Mouse (Mus musculus): Measurements from ENCODE around the gene Myct1. TPM values are rescaled to one million over a fixed set of nuclear protein-coding genes. Genes with fewer than 3 reads are reported as not detected.

The Myct1 gene
- polyA plus RNA-seq, 1 experiment from 2014 or later: 2.1 TPM

- Histone ChIP-seq H3K36me3 (ENCODE audit: control insufficient read depth, insufficient read depth, low read length) (no peaks in the 10 kb centered on the region), H3K27ac (ENCODE audit: low read depth, low read length) (no peak overlapping the region), H3K4me2 (ENCODE audit: low read depth) (no peak overlapping the region), H3K9me3 (ENCODE audit: control insufficient read depth, low read length) (no peaks in the 10 kb centered on the region), H3K9ac (ENCODE audit: low read length) (no peak overlapping the region), H3K4me3 (ENCODE audit: low read depth, low read length) (no peak overlapping the region), H3K4me1 (ENCODE audit: control insufficient read depth, insufficient read depth, low read length) (no peaks in the 10 kb centered on the region), H3K27me3 (ENCODE audit: control insufficient read depth, insufficient read depth, low read length) (no peaks in the 10 kb centered on the region)
- 83% methylated on average over 4 of the region's 4 CpGs for WGBS
- DNase-seq (ENCODE audit: low spot score) (no peak), ATAC-seq (ENCODE audit: insufficient read depth, low FRiP score, low TSS enrichment) (no peak)
These were observed 33.0 kb upstream of the Myct1 start for GRCm38 (mm10) chr10:5560526-5560925.

GRCm38 (mm10) chr10:5561706-5562105 lies 31.9 kb upstream of the Myct1 start:
- Histone ChIP-seq H3K4me1 (ENCODE audit: control insufficient read depth, insufficient read depth, low read length) (no peaks in the 10 kb centered on the region), H3K27me3 (ENCODE audit: control insufficient read depth, insufficient read depth, low read length) (no peaks in the 10 kb centered on the region), H3K4me3 (ENCODE audit: low read depth, low read length) (no peak overlapping the region), H3K4me2 (ENCODE audit: low read depth) (no peak overlapping the region), H3K36me3 (ENCODE audit: control insufficient read depth, insufficient read depth, low read length) (no peaks in the 10 kb centered on the region), H3K27ac (ENCODE audit: low read depth, low read length) (no peak overlapping the region), H3K9ac (ENCODE audit: low read length) (no peak overlapping the region), H3K9me3 (ENCODE audit: control insufficient read depth, low read length) (no peaks in the 10 kb centered on the region)
- 89% methylated on average over 4 of the region's 4 CpGs for WGBS
- ATAC-seq (ENCODE audit: insufficient read depth, low FRiP score, low TSS enrichment) (no peak), DNase-seq (ENCODE audit: low spot score) (no peak)

GRCm38 (mm10) chr10:5568991-5569390 lies 24.6 kb upstream of the Myct1 start:
- Histone ChIP-seq H3K9ac (ENCODE audit: low read length) (no peak overlapping the region), H3K27ac (ENCODE audit: low read depth, low read length) (no peak overlapping the region), H3K4me3 (ENCODE audit: low read depth, low read length) (no peak overlapping the region), H3K36me3 (ENCODE audit: control insufficient read depth, insufficient read depth, low read length) (no peaks in the 10 kb centered on the region), H3K4me1 (ENCODE audit: control insufficient read depth, insufficient read depth, low read length) (no peaks in the 10 kb centered on the region), H3K27me3 (ENCODE audit: control insufficient read depth, insufficient read depth, low read length) (no peaks in the 10 kb centered on the region), H3K4me2 (ENCODE audit: low read depth) (no peak overlapping the region), H3K9me3 (ENCODE audit: control insufficient read depth, low read length) (no peaks in the 10 kb centered on the region)
- DNase-seq (ENCODE audit: low spot score) (no peak), ATAC-seq (ENCODE audit: insufficient read depth, low FRiP score, low TSS enrichment) (no peak)
- 92% methylated on average over 4 of the region's 4 CpGs for WGBS

- no peak for ATAC-seq (ENCODE audit: insufficient read depth, low FRiP score, low TSS enrichment)
- Histone ChIP-seq H3K36me3 (ENCODE audit: control insufficient read depth, insufficient read depth, low read length) (no peaks in the 10 kb centered on the region), H3K9ac (ENCODE audit: low read length) (no peak overlapping the region), H3K4me1 (ENCODE audit: control insufficient read depth, insufficient read depth, low read length) (no peaks in the 10 kb centered on the region), H3K4me2 (ENCODE audit: low read depth) (no peak overlapping the region), H3K4me3 (ENCODE audit: low read depth, low read length) (no peak overlapping the region), H3K9me3 (ENCODE audit: control insufficient read depth, low read length) (no peaks in the 10 kb centered on the region), H3K27ac (ENCODE audit: low read depth, low read length) (no peak overlapping the region), H3K27me3 (ENCODE audit: control insufficient read depth, insufficient read depth, low read length) (no peaks in the 10 kb centered on the region)
- no peak for DNase-seq (ENCODE audit: low spot score)
- 89% methylated on average over 8 of the region's 8 CpGs for WGBS
These were observed 23.5 kb upstream of the Myct1 start for GRCm38 (mm10) chr10:5570059-5570458.

- DNase-seq (ENCODE audit: low spot score): no peak
- ATAC-seq (ENCODE audit: insufficient read depth, low FRiP score, low TSS enrichment): no peak
- Histone ChIP-seq H3K4me3 (ENCODE audit: low read depth, low read length) (no peak overlapping the region), H3K4me1 (ENCODE audit: control insufficient read depth, insufficient read depth, low read length) (no peaks in the 10 kb centered on the region), H3K36me3 (ENCODE audit: control insufficient read depth, insufficient read depth, low read length) (no peaks in the 10 kb centered on the region), H3K27me3 (ENCODE audit: control insufficient read depth, insufficient read depth, low read length) (no peaks in the 10 kb centered on the region), H3K9ac (ENCODE audit: low read length) (no peak overlapping the region), H3K27ac (ENCODE audit: low read depth, low read length) (no peak overlapping the region), H3K9me3 (ENCODE audit: control insufficient read depth, low read length) (no peaks in the 10 kb centered on the region), H3K4me2 (ENCODE audit: low read depth) (no peak overlapping the region)
- 81% methylated on average over 5 of the region's 5 CpGs for WGBS
These were observed 22.2 kb upstream of the Myct1 start for GRCm38 (mm10) chr10:5571332-5571731.

GRCm38 (mm10) chr10:5573328-5573727 lies 20.2 kb upstream of the Myct1 start:
- ATAC-seq (ENCODE audit: insufficient read depth, low FRiP score, low TSS enrichment): no peak
- no peak overlapping the region for H3K9ac ChIP-seq (ENCODE audit: low read length)
- H3K9me3 ChIP-seq (ENCODE audit: control insufficient read depth, low read length): no peaks in the 10 kb centered on the region
- H3K36me3 ChIP-seq (ENCODE audit: control insufficient read depth, insufficient read depth, low read length): no peaks in the 10 kb centered on the region
- no peak overlapping the region for H3K4me2 ChIP-seq (ENCODE audit: low read depth)
- WGBS: 61% methylated on average over 2 of the region's 2 CpGs
- H3K4me1 ChIP-seq (ENCODE audit: control insufficient read depth, insufficient read depth, low read length): no peaks in the 10 kb centered on the region
- no peak for DNase-seq (ENCODE audit: low spot score)
- H3K27me3 ChIP-seq (ENCODE audit: control insufficient read depth, insufficient read depth, low read length): no peaks in the 10 kb centered on the region
- H3K4me3 ChIP-seq (ENCODE audit: low read depth, low read length): no peak overlapping the region
- no peak overlapping the region for H3K27ac ChIP-seq (ENCODE audit: low read depth, low read length)

DNA sequence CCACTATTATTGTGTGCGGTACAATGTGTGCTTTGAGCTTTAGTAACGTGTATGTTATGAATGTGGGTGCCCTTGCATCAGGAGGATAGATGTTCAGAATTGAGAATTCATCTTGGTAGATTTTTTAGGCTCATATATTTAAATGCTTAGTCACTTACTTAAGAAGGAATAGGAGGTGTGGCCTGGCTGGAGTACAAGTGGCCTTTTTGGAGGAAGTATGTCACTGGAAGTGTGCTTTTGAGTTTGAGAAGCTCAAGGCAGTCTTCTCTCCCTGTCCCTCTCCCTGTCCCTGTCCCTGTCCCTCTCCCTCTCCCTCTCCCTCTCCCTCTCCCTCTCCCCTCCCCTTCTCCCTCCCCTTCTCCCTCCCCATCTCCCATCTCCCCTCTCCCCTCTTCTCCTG lies 2.5 kb upstream of the Myct1 start:
- Histone ChIP-seq H3K27me3 (ENCODE audit: control insufficient read depth, insufficient read depth, low read length) (no peaks in the 10 kb centered on the region), H3K36me3 (ENCODE audit: control insufficient read depth, insufficient read depth, low read length) (no peaks in the 10 kb centered on the region), H3K4me3 (ENCODE audit: low read depth, low read length) (no peak overlapping the region), H3K4me1 (ENCODE audit: control insufficient read depth, insufficient read depth, low read length) (no peaks in the 10 kb centered on the region), H3K9ac (ENCODE audit: low read length) (no peak overlapping the region), H3K27ac (ENCODE audit: low read depth, low read length) (no peak overlapping the region), H3K9me3 (ENCODE audit: control insufficient read depth, low read length) (no peaks in the 10 kb centered on the region), H3K4me2 (ENCODE audit: low read depth) (no peak overlapping the region)
- 88% methylated on average over 2 of the region's 2 CpGs for WGBS
- no peak for DNase-seq (ENCODE audit: low spot score)
- ATAC-seq (ENCODE audit: insufficient read depth, low FRiP score, low TSS enrichment): no peak

DNA sequence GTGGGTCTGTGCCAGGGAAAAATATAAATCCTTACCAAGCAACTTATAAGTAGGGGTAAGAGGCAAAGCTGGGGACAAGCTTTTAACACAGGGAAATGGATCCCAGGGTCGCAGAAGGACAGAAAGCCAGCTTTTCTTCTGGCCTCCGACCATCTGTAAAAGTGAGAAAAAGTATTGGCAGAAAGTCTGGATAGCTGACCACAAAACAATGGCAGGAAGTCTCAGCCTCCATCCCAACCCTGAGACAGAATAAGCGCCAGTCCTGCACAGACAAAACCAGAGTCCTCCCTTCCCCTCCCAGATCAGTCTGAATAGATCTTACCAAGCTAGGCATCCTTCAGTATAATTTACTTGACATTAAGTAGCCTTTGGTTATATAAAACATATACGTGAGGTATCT lies 1.6 kb upstream of the Myct1 start:
- no peak overlapping the region for H3K4me3 ChIP-seq (ENCODE audit: low read depth, low read length)
- H3K4me1 ChIP-seq (ENCODE audit: control insufficient read depth, insufficient read depth, low read length): no peaks in the 10 kb centered on the region
- no peaks in the 10 kb centered on the region for H3K36me3 ChIP-seq (ENCODE audit: control insufficient read depth, insufficient read depth, low read length)
- no peak for ATAC-seq (ENCODE audit: insufficient read depth, low FRiP score, low TSS enrichment)
- no peaks in the 10 kb centered on the region for H3K27me3 ChIP-seq (ENCODE audit: control insufficient read depth, insufficient read depth, low read length)
- H3K27ac ChIP-seq (ENCODE audit: low read depth, low read length): no peak overlapping the region
- no peak overlapping the region for H3K4me2 ChIP-seq (ENCODE audit: low read depth)
- 81% methylated on average over 4 of the region's 4 CpGs for WGBS
- no peaks in the 10 kb centered on the region for H3K9me3 ChIP-seq (ENCODE audit: control insufficient read depth, low read length)
- no peak overlapping the region for H3K9ac ChIP-seq (ENCODE audit: low read length)
- DNase-seq (ENCODE audit: low spot score): no peak

- ATAC-seq (ENCODE audit: insufficient read depth, low FRiP score, low TSS enrichment): no peak
- 68% methylated on average over 5 of the region's 5 CpGs for WGBS
These were observed 882 bp downstream of the Myct1 start for GRCm38 (mm10) chr10:5594457-5594856.

More at GRCm38 (mm10) chr10:5594457-5594856, 882 bp downstream of the Myct1 start:
- Histone ChIP-seq H3K27ac (ENCODE audit: low read depth, low read length) (no peak overlapping the region), H3K4me1 (ENCODE audit: control insufficient read depth, insufficient read depth, low read length) (no peaks in the 10 kb centered on the region), H3K9ac (ENCODE audit: low read length) (no peak overlapping the region), H3K4me3 (ENCODE audit: low read depth, low read length) (no peak overlapping the region), H3K9me3 (ENCODE audit: control insufficient read depth, low read length) (no peaks in the 10 kb centered on the region), H3K36me3 (ENCODE audit: control insufficient read depth, insufficient read depth, low read length) (no peaks in the 10 kb centered on the region), H3K4me2 (ENCODE audit: low read depth) (no peak overlapping the region), H3K27me3 (ENCODE audit: control insufficient read depth, insufficient read depth, low read length) (no peaks in the 10 kb centered on the region)
- DNase-seq (ENCODE audit: low spot score): no peak
